Mouse (Mus musculus): ENCODE data around the gene Slc25a10.
A peak's percentile ranks its signal among the peaks of the same experiment; 100 is the strongest.

Gene Slc25a10

GRCm38 (mm10) chr11:120485251-120485650 is 6.4 kb upstream of the Slc25a10 start:
- DNase-seq = no peak

DNA sequence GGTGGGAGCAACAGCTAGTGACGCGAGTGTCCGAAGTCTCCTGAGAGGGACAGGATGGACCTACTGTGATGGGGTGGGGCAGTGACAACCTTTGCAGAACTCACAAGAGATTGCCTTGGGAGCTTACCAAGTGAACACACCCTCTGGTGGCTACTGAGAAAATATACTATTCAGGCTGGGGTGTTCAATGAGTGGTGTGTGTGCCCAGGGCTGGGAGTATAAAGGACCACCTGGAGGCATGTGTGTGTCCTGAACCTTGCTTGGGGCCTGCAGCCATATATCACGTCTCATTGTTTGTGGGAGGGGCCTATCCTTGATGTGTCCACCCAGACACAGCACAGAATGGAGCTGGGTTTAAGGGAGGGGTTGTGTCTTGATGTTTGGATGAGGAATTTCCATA is 3.1 kb upstream of the Slc25a10 start:
- DNase-seq = no peak

GRCm38 (mm10) chr11:120489054-120489761 is 2.4 kb upstream of the Slc25a10 start:
- peak; percentile 71 for DNase-seq

DNA sequence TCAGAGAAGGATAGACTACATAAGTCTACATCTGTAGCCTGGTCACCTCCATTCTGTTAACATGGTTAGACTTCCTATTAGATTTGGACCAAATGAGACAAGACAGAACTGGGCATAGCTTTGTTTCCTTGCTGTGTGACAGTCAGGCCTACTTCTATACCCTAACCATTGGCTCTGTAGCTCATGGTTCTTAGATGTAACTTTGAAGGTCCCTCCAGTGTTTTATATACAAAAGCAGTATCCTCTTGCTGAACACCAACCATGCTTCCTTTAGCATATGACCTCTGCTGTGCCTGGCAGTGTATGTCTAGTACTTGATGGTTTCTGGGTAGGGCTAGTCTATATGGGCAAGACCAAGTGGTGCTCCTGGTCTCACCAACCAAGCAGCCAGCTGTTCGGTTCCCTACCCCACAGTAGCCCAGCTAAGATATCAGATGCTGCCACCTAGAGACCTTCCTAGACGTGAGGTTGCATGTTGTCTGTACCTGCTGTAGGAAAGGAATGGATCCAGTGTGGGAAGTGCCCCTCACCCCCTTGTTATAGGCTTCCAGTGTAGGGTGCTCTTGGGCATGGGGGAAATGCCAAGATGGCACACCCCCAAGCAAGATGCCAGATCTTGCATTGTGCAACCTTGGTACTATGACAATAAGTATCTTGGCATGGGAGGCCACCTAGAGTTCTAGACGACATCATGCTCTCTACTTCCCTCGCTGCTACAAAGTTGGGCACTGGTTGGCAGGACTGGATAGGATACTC is 1.2 kb upstream of the Slc25a10 start:
- DNase-seq = no peak

DNA sequence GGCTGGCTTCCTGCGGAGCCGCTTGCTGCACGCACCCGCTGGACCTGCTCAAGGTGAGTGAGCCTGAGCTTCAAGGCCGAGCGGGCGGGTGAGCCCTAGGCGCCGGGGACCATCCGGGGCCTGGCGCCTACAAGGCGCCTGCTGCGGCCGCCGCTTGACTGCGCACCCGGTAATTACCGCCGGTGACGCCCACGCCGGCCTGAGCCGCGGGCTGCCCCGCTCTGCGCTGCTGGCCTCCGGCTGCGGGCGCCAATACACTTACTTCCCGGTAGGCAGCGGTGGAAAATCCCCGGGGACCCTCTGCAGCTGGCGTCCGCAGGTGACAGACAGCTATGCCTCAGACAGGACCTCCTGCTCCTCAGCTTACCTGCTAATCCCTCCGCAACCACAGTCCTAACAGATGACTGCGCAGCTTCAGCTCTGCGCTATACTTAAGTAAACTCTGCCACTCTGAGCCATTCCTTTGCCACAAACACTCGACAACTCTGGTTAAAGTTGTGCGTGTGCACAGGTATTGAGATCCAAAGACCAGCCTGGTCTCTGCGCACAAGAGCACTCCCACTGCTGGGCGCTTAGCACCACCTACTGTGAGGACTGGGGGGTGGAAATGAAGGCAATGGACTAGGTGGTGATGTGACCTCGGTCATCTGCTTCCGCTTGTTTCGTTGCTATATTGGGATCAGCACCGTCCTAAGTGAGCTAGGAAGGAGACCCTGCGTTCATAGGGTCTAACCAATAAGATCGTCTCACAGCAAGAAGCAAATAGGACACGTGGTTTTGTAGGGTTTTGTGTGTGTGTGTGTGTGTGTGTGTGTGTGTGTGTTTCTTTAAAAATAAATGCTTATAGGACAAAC is 611 bp downstream of the Slc25a10 start:
- DNase-seq = peak; percentile 35

GRCm38 (mm10) chr11:120492878-120493203 is 1.2 kb downstream of the Slc25a10 start:
- no peak for DNase-seq

GRCm38 (mm10) chr11:120493351-120493750 is 1.7 kb downstream of the Slc25a10 start:
- no peak for DNase-seq

DNA sequence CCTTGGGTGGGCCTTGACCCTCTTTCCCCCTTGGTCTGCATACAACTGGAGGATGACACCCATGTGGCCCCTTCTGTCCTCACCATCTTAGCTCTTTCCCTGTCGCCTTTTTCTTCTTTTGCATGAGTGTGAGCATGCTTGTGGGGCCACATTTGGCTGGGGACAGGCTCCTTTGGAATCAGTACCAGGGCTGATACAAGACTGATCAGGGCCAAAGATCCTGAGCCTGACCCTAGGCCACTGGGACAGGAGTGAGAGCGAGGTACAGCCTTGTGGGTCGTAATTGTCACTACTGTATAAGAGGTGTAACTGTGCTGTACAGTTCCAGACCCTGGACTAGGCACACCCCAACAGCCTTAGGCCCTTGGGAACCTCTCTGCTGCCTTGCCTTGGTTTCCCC is 2.3 kb downstream of the Slc25a10 start:
- no peak for DNase-seq

DNA sequence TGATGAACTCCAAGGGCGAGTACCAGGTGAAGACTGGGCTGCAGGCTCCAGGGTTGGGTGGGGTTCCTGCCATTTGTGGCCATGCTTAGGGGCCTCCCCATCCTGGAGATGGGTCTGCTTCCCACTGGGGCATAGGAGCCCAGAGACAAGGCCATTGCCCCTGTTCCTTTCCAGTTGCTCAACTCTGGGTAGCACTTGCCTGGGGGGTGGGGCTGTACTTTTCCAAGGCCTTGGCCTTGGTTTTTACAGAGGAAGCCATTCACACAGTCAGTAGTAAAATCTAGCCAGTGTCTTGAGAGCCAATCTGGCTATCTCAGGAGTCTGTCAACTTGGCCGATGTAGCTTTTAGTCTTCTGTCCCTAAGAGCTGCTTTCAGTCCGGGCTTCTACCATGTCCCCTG is 5.8 kb downstream of the Slc25a10 start:
- no peak for DNase-seq

DNA sequence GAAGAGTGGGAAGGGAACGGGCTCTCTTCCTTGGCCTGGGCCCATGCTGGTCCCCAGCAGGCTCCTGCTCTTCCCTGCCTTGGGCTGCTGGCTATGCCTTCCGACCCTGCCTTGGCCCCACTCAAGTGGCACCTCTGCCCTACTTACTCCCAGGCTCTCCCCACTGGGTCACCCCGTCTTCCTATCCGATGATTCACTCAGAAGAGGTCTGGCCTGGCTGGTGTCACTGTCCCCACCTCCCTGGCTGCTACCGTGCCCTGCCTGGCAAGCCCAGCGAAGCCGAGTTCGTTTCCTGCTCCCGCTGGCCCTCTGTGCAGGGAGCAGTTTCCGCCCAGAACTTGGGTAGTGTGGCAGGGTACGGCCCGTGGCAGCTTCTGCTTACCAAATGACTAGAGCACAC is 6.6 kb downstream of the Slc25a10 start:
- no peak for DNase-seq

DNA sequence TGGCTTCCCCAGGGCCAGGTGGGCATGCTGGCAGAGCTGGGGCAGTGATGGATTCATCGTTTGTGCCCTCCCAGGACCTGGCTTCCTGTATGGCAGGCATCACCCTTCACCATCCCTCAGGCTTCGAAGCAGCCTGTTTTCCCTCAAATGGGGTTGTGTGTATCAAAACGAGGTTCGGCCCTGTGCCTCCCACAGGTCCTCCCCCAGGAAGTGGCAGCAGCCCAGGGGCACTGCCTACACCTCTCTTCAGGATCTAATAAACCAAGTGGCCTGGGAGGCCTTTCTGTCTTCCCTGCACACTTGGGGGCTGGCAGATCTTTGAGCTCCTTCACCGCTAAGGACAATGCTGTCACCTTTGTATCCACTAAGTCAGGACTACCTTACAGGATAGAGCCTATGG is 7.3 kb downstream of the Slc25a10 start:
- no peak for DNase-seq

DNA sequence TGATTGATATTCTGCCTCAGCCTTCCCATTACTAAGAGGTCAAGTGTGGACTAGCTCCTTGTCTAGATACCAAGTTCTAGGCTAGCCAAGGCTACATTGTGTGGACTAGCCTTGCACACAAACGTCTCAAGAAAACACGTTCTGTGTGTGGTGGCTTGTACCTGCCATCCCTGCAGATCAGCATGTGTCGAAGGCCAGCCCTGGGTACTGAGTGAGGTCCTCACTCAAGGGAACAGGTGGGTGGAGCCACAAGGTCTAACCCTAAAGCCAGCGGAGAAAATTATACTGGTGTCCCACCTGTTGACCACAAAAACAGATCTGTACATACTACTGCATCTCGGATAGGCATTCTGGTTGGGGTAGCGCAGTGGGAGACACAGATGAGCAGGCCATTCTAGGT is 8.3 kb downstream of the Slc25a10 start:
- no peak for DNase-seq

DNA sequence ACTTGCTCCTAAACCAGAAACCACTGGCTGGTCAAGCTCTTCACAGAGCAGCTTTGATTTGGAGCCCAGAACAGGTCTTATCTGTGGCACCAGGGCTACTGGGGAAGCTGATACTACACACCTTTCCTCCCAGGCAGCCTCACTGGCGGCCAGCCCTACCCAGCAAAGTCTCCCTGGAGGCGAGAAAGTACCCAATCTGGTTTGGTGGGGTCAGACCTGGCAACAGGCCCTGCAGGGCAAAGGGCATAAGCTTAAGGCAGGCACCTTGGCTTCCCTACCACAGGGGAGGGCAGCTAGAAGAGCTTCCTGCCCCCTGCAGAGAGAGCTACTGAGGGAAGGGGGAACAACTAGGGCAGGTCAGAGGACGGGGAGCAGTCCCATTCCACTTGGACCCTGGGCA is 8.7 kb downstream of the Slc25a10 start:
- peak; percentile 68 for DNase-seq

- no peak for DNase-seq
Measured at GRCm38 (mm10) chr11:120501018-120501417, 9.4 kb downstream of the Slc25a10 start.

GRCm38 (mm10) chr11:120501701-120502100 is 10.1 kb downstream of the Slc25a10 start:
- DNase-seq = no peak

GRCm38 (mm10) chr11:120505661-120506060 is 14.0 kb downstream of the Slc25a10 start:
- no peak for DNase-seq

DNA sequence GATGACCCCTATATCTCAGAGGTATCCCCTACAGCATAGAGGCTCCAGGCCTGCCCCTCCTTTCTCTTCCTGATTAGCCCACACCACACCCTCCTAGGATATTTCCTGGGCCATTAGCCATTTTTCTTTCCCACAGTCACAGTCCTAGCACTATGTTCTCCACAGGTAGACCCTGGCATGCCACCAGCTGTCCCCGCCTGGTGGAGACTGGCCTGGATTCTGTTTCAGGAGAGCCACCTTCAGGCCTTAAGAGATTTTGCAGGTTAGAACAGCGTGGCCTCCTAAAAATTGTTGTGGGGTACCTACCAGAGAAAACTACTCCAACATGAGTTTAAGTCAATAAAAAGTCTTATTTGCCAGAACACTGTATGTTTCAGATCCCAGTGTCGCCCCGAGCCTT is 15.3 kb downstream of the Slc25a10 start:
- peak; percentile 53 for DNase-seq

GRCm38 (mm10) chr11:120507611-120508289 is 16.1 kb downstream of the Slc25a10 start:
- DNase-seq = no peak

DNA sequence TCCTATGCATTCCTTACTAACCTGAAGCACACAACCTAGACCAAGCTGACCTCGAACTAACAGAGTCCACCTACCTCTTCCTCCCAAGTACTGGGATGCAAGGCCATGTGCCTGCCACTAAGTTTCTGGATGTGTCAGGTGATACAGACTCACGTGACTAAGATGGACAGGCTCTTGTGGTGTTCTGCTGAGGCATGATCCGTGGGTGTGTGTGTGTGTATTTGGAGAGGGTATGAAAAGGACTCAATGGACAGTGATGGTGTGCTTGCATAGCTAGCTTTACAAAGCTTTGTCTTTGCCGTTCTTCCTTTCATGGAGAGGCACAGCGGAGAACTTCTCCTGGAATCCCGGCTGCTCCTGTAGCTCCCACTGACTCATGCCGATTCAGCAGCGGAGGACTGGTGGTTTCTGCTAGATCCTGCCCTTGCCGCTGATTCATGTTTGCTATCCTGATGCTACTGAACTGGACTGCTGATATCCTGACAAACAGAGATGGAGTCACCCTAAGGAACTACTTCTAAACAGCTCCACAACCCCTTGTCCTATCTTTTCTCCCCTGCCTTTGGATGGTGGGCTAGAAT is 16.7 kb downstream of the Slc25a10 start:
- no peak for DNase-seq

- no peak for DNase-seq
Measured at GRCm38 (mm10) chr11:120509940-120510339, 18.3 kb downstream of the Slc25a10 start.

DNA sequence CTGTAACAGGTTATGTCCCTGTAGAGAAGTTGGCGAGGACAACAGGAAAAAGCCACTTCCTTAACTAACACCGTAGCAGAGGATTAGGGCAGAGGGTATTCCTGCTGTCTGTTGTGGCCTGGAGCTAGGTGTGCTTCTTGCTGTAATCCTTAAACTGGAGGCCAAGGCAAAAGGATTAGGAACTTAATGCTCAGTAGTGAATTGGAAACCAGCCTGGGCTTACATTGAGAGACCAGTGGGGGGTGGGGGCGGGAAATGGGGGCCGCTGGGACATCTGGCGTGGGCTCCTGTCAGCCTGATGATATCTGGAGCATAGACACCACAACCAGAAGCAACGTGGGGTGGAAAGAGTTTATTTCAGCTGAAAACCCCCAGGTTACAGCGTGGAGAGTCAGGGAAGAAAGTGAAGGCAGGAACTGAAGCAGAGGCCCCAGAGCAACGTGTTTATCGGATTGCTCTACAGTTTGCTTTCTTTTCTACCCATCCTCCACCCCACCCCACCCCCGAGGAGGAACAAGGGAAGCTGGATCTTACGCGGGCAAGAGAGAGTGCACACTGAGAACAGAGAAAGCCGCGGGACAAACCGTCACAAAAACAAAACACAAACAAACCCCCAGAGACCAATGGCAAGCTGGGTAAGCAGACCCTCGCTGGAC is 18.9 kb downstream of the Slc25a10 start:
- no peak for DNase-seq

GRCm38 (mm10) chr11:120512790-120513453 is 21.3 kb downstream of the Slc25a10 start:
- no peak for DNase-seq
